Mouse (Mus musculus) left cerebral cortex, postnatal 25 days (tissue): ENCODE data around the gene Wnk2. TPM values are rescaled to one million over a fixed set of nuclear protein-coding genes. Genes with fewer than 3 reads are reported as not detected.

Experiments used
- DNase-seq, 2 experiments: peaks; one replicate each; pipeline ENCODE4 v3.0.0; 2022; ENCODE audit warnings: low spot score in 2 of 2, mixed read lengths in 1 of 2
- intact Hi-C: fragments of 180-260 bp; cut with DNase I; formaldehyde crosslinking; loops from one replicate; pipeline ENCODE4 v1.15.1; 2025
- total RNA-seq, 2 experiments: library from RNA; stranded (reverse); gene quantifications; 2 replicates each; pipeline ENCODE4 v1.2.3; 2021

Gene Wnk2
- total RNA-seq, 2 experiments from 2014 or later = 111 to 115 TPM

GRCm38 (mm10) chr13:49146040-49146697 is 1.6 kb downstream of the Wnk2 start:
- DNase-seq = peak in 1 of 2 experiments; percentile 53
- intact Hi-C loops = loop anchor here (2.0 to 5.0 kb wide), 3 partner anchors 25 to 179 kb away; partner anchors contain the start of gene Fam120a

DNA sequence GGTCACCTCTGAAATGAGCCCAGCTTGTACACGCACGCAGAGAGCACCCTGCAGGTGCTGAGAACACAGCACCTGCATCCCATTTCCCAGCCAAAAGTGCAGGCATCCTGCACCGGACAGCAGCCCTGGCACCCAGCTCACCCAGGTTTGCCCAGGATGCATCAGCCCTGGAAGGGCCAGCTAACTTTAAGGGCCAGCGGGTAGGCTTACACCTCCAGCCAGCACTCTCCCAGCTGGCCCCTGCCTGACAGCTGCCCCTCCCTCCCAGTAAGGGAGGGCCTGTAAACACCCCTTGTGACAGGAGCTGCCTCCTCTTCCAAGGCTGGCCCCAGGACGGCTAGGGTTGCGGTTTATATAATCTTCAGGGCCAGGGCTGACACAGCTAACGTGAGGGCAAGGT is 2.4 kb downstream of the Wnk2 start:
- intact Hi-C loops = loop anchor here (5.0 kb wide), 2 partner anchors 73 to 178 kb away; partner anchors contain the start of gene Fam120a
- DNase-seq = peak in 1 of 2 experiments; percentile 38

DNA sequence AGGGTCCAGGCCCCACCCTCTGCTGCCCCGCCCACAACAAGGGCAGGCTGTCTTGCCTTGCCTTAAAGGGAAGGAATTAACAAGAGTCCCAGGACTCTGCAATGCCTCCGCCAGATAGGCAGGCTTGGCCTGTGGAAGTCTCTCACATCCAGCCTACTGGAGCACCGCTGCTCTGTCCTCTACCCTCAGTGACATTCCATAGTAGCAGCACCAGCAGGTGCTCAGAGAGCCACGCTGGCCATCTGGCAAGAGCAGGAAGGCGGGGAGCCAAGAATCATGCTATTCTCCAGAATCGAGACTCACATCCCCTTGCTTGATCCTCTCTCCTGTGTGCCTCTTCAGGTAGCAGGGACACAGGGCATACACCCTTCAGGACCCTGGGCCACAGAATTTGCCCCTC is 3.4 kb downstream of the Wnk2 start:
- intact Hi-C loops = no loop called here
- DNase-seq = no peak

DNA sequence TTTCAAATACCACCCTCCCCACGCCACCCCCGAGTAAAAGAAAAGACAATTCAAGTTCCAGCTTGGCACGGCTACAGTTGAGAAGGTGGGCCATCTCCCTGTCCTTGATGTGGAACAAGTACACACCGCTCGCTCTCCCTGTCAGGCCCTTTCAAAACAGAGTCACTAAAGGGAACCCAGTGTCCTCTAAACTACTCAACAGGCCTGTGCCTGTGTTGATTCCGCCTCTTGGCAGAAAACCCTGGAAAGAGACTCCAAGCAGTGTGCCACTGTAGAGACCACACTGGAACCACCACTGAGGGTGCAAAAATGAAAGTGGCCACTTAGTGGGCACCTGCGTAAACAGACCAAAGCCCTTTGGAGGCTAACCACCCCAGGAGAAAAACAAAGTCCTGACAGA is 4.5 kb downstream of the Wnk2 start:
- intact Hi-C loops = no loop called here
- DNase-seq = no peak

DNA sequence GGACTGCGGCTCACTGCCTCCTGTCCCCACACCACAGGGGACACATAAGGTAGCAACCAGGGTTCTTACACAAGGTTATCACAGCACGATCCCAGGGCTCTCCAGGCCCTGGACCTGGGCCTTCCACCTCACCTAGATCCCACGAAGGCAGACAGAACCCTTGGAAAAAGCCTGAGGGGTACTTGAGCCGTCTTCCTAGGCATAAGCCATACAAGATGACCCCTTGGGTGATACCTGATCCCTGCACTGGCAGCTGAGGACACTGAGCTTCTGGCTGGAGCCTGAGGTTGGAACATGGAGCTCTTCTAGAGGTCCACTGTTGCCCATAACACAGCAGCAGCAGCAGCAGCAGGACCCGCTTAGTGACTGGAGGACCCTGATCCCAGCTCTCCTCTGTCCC is 5.4 kb downstream of the Wnk2 start:
- intact Hi-C loops = no loop called here
- no peak for DNase-seq

- no peak for DNase-seq
- intact Hi-C loops = no loop called here
These were observed 7.2 kb downstream of the Wnk2 start for GRCm38 (mm10) chr13:49140567-49140966.

DNA sequence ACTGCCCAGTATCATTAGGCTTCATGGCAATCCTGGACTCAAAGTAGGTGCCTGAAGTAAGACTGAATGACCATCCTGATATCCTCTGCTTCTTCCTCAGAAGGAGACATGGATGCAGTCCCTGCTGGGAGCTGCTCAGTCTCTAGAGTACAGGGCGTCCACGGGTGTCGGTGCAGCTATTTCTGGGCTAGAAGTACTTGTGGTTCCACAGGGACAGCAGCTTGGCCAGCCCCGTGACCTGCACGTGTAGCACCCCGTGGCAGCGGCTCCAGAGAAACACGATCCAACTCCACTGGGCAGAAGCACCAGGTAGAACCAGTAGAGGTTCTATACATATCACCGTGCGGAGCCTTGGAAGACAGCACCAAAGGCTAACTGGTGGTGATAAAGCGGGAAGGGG is 13.3 kb downstream of the Wnk2 start:
- DNase-seq = no peak
- intact Hi-C loops = no loop called here

GRCm38 (mm10) chr13:49133125-49133524 is 14.7 kb downstream of the Wnk2 start:
- intact Hi-C loops = no loop called here
- no peak for DNase-seq

GRCm38 (mm10) chr13:49131946-49132687 is 15.7 kb downstream of the Wnk2 start:
- no peak for DNase-seq

GRCm38 (mm10) chr13:49131342-49131855 is 16.4 kb downstream of the Wnk2 start:
- intact Hi-C loops = no loop called here

More at GRCm38 (mm10) chr13:49131946-49132687, 15.7 kb downstream of the Wnk2 start:
- intact Hi-C loops = no loop called here

GRCm38 (mm10) chr13:49129845-49130244 is 18.0 kb downstream of the Wnk2 start:
- DNase-seq = peak; percentile 71 to 86
- intact Hi-C loops = no loop called here

More at GRCm38 (mm10) chr13:49131342-49131855, 16.4 kb downstream of the Wnk2 start:
- DNase-seq = no peak

DNA sequence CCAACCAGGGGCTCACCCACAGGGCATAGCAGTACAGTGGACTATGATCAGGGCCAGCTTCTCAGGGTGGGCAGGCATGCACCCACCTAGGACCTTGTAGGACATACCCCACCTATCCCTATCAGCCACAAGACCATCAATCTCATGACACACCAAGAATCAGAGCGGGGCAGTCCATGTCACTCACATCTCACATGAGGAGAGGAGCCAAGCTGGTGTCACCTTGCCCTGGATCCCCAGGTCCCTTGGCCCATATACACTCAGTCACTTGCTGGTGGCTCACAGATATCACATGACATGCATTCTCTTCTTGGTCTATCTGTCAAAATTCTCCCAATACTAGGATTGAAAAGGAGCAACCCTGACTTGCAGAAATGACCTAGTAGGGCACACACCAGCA is 18.7 kb downstream of the Wnk2 start:
- intact Hi-C loops = no loop called here

GRCm38 (mm10) chr13:49127844-49128631 is 19.8 kb downstream of the Wnk2 start:
- intact Hi-C loops = no loop called here
- peak; percentile 49 to 83 for DNase-seq

More for the DNA sequence above, 18.7 kb downstream of the Wnk2 start:
- DNase-seq = no peak

GRCm38 (mm10) chr13:49122106-49122505 is 25.7 kb downstream of the Wnk2 start:
- intact Hi-C loops = no loop called here
- DNase-seq = no peak

- DNase-seq = no peak
- intact Hi-C loops = no loop called here
These were observed 30.3 kb downstream of the Wnk2 start for GRCm38 (mm10) chr13:49117563-49117962.

GRCm38 (mm10) chr13:49114921-49115320 is 32.9 kb downstream of the Wnk2 start:
- no peak for DNase-seq
- intact Hi-C loops = no loop called here

DNA sequence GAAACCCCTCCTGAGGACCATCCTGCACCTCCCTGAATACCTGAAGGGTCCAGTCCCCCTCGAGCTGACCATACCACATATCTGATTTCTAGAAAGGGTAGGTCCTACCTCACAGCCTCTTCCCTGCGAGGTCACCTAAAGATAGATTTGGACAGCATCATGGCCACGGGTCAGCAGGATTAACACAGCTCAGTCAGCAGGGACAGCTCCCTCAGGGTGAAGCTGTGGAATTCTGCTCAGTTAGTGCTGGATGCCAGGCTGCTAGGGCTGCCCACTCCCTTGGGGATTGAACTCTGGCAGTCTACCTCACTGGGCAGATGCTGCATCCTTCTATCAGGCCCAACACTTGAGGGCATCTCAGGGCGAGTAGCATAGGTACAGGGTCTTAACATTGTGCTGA is 33.7 kb downstream of the Wnk2 start:
- intact Hi-C loops = no loop called here
- no peak for DNase-seq

DNA sequence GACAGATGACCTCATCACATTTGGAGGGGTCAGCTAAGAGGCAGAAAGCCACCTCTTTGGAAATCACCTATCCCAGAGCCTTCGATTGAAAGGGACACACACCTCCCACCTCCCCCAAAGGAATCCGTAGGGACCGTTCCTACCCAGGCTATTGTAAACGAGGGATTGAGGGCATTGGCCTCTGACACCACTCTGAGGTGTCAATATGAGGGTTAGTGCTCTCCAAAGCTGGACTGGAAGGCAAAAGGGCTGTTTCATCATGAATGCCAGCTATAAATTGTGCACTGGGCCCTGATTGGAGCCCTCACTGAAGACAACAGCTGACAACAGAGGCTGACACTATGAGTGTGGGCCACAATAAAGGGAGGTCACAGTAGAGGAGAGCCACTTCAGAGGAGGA is 34.5 kb downstream of the Wnk2 start:
- intact Hi-C loops = no loop called here
- no peak for DNase-seq

GRCm38 (mm10) chr13:49112652-49113051 is 35.2 kb downstream of the Wnk2 start:
- no peak for DNase-seq
- intact Hi-C loops = no loop called here

DNA sequence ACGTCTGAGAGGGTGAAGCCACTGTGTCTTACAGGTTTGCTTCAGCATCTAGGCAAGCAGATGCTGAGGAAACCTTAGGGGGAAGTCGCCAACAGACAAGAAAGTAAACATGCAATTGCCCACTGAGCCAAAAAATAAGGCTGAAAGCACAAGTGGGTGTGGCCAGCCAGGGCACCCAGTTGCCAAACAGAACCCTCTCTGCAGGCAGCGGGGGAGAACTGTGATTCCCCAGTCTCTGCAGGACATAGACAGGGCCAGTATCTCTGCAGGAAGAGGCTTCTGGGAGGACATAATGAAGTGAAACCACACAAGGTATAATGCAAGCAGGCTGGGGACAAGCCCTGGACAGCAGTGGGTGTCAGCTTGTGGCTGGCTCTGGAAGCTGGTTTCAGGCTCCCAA is 38.1 kb downstream of the Wnk2 start:
- intact Hi-C loops = no loop called here
- DNase-seq = no peak
